Comparison of ENCODE assay signal across 11 mouse cellular contexts in genomic region chr14:19950812-19951211, GRCm38 (mm10).
"Had no signal": no experiment of that assay in that cellular context is flagged by ENCODE, and none has a peak within 500 bp of the region (broad histone marks: within the 10 kb centered on the region; RNA-seq: fewer than 3 reads in every experiment).

No protein-coding gene starts in this region.

- ATAC-seq: intestine, embryonic 16.5 days; midbrain, embryonic 13.5 days had no signal

- H3K4me3 ChIP-seq: limb, embryonic 15.5 days; liver, embryonic 15.5 days; midbrain, embryonic 13.5 days had no signal

- H3K27ac ChIP-seq: kidney, postnatal 0 days; limb, embryonic 15.5 days; liver, embryonic 15.5 days; midbrain, embryonic 13.5 days had no signal

- DNase-seq: kidney, adult 9 months; kidney, postnatal 36 days; lung, embryonic 14.5 days; lung, postnatal 4 days; right cerebral cortex, postnatal 14 days; thymus, postnatal 36 days had no signal
